Mouse (Mus musculus) left cerebral cortex, postnatal 10 days (tissue): ENCODE data around the gene Nbeal2. TPM values are rescaled to one million over a fixed set of nuclear protein-coding genes. Genes with fewer than 3 reads are reported as not detected.
A peak's percentile ranks its signal among the peaks of the same experiment; 100 is the strongest.

Experiments used
- DNase-seq, 2 experiments: peaks; one replicate each; pipeline ENCODE4 v3.0.0; 2021 to 2022; ENCODE audit warnings: low spot score in 2 of 2, mixed read lengths in 1 of 2; ENCODE audit errors: extremely low spot score in 1 of 2
- intact Hi-C: fragments of 180-260 bp; cut with DNase I; formaldehyde crosslinking; loops from one replicate; pipeline ENCODE4 v1.15.1; 2025
- total RNA-seq, 2 experiments: library from RNA; stranded (reverse); gene quantifications; 2 replicates each; pipeline ENCODE4 v1.2.3; 2021

The Nbeal2 gene
- total RNA-seq, 2 experiments from 2014 or later = 12.6 to 12.7 TPM

DNA sequence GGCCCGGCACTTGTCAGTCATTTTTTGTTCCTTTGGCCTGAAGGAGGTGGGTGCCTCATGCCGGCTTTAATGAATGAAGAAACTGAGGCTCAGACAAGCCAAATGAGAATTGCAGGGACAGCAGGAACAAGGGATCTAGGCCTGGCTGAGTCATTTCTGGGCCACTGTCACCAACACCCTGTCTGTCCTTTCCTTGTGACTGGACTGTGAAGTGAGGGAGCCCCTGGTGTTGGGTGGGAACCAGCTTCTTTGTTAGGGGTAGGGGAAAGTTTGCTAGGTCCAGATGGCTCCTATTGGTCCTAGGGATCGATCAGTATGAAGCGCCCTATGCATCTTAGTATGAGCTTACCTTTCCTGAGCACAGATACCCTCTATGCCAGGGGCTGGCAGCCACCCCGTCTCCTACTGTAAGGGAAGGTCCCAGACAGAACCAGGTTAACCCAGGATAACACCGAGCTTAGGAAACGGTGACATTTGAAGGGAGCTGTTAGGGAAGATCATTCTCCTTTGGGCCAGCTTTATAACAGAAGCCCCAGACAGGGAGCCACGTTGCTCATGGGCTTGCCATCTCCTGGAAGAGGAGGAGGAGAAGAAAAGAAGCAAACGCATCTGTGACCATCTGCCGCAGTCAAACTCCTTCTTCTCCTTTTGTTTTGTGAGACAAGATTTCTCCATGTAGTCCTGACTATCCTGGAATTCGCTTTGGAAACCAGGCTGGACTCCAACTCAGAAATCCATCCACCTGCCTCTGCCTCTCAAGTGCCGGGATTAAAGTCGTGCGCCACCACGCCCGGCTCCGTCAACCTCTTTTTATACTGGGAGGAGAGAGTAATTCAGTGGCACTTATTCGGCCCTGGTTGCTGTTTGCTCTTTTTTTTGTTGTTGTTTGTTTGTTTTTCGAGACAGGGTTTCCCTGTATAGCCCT, 1.0 kb upstream of the Nbeal2 start:
- intact Hi-C loops = no loop called here
- DNase-seq = no peak

DNA sequence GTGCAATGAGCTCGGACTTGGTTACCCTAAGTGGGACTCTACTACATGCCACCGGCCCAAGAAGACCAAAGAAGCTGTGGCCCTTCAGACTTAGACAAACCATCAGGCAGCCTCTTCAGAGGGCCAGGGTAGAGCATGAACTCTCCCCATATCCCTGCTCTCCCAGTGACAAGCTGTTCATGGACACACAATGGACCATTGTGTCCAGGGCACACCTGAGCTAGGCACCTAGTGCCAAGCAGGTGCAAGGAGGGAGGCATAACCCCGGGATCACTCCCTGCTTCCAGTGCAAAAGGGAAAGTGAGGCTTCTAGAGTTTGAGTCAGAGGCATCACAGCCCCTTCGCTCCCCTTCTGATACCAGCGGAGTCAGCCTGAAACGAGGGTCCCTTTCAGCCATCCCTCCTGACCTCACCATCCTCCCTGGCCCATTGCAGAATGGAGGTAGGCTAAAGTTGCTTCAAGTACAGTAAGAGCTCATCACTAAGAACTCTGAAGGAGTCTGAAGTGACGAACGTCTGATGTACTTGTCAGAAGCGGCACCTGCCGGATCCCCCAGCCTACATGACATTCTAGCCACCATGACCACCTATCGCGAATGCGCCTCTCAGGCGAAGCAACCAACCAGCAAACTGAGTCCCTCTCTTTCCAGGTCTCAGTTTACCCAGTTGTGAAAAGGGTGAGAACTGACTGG, 852 bp downstream of the Nbeal2 start:
- intact Hi-C loops = no loop called here
- no peak for DNase-seq

DNA sequence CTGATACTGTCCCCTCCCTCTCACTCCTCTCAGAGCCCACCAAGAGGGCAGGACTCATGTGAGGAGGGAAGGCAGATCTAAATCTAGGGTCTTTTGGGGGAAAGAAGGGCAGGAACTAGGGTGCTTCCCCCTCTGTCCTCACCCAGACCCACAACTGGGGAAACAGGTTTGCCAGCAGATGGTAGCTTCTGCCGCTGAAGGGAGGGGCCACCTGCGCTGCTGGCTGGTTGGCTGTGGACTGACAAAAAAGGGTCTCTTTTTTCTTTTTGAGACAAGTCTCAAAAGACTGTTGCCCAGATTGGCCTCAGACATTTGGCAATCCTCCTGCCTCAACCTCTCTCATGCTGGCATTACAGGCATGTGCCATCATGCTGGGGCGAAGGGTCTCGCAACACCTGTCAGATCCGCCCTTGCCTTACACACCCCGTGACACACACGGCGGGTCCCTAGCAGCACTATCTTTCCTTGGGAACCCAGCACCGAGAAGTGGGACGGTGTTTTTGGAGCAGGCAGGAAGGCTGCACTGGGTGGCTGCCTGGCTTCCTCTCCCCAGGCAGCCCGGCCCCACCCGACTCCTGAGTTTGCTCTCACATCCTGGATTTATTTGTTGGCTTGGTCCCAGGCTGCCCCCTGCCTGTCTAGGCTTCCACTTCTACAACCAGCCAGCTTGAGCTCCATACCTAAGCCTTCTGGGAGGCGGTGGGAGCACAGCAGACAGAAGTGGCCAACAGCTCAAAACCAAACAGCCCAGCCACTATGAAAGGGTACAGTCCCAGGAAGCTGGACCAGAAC, 1.8 kb downstream of the Nbeal2 start:
- intact Hi-C loops = no loop called here
- DNase-seq = peak in 1 of 2 experiments; percentile 84

DNA sequence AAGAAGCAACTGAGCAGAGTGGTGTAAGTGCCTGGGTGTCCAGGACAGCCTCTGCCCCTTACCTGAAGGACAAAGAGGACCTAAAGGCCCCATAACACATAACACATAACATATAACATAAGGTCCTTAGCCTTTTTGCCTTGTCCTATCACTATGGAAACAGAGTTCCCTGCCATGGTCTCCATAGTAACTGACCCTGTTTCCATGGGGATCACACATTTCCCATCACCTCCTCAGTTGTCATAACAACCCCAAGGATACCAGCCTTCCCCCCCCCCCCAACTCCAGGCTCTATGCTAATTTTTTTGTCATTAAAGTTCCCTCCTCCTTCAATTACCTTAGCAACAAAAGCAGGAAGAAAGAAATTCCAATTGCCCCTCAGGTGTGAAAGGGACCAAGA, 4.2 kb downstream of the Nbeal2 start:
- peak in 1 of 2 experiments; percentile 67 for DNase-seq
- intact Hi-C loops = loop anchor here (5.0 kb wide), 1 partner anchor 43 kb away; no protein-coding TSS in a partner anchor

DNA sequence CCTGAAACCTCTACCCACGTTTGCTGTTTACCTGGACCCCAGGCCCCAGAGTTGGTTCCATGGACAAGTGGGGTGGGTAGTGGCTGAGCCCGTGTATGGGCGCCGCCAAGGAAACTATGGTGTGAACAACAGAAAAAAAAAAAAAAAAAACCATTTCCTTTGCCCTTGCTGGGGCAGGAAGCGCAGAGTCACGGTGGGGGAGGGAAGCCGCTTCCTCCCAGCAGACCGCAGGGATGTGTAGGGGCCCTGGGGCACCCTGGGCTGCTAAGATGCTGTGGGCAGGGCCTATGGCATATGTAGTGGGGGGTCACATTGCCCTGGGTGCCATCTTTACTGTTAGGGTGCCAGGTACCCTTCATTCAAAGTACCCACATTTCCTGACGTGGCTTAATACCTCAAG, 8.7 kb downstream of the Nbeal2 start:
- intact Hi-C loops = loop anchor here (5.0 kb wide), 1 partner anchor 47 kb away; no protein-coding TSS in a partner anchor
- DNase-seq = peak in 1 of 2 experiments; percentile 48

DNA sequence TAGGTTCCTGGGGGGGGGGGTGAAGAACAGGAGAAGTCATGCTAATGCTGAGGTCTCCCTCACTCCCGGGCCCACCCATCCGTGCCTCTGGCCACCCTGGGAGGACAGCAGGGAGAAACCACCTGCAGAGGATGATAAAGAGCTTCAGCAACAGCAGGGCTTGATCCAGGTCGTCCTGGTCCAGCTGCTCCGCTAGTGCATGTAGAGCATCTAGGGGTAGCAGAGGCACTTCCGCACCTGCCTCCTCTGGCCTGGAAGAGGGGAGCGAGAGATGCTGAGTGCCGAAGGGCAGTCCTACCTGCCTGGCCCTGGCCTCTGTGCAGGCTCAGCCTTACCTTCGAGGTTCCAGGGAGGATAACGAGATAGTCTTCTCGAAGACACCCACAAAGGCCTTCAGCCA, 9.7 kb downstream of the Nbeal2 start:
- intact Hi-C loops = no loop called here
- no peak for DNase-seq

DNA sequence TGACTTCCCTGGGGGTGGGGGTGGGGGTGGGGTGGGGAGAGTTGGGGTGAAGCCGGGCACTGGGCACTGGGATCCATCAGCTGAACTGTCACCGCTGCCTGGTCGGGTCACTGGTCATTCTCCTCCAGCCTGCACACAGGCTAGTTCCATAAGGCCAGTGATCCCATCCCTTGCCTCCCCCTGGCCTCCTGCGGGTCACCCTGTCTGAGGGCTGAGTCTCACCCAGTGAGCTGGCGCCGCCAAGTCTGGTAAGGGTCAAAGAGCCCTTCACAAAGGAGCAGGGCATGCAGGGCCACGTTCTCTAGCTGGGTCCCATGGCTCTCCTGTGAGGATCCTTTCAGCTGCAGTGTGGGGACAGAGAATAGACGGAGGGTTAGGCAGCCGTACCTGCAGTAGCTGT, 10.2 kb downstream of the Nbeal2 start:
- no peak for DNase-seq

DNA sequence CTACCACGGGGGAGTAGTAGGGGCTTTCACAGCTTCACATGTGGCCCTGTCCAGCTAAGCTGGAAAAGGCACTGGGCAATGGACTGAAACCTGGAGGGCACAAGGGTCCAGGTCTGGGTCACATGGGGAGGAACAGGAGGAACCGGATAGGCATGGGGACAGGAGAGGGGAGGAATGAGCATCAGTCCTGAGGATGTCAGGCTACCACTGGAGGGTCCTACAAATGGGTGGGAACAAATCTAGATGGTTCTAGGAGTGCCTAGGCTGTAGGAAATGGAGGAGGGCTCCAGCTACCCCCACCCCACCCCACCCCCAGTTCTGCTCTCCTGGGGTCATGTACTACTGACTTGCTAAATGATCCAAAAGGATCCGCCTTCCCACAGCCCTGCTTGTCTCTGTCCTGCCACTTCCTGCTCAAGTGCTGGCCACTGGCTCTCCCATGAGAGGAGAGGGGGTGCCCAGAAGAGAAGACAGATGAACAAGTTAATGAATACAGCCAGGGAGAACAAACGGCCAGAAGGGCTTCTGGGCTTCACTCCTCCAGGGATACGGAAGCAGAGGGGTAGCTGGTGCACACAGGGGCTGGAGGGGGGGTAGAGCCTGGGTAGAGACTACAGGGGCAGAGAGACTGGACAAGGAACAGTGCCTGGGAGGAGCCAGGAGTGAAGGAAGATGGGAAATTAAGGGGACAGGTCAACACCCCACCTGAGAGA, 11.0 kb downstream of the Nbeal2 start:
- intact Hi-C loops = no loop called here
- no peak for DNase-seq

More for the DNA sequence above, 10.2 kb downstream of the Nbeal2 start:
- intact Hi-C loops = no loop called here

DNA sequence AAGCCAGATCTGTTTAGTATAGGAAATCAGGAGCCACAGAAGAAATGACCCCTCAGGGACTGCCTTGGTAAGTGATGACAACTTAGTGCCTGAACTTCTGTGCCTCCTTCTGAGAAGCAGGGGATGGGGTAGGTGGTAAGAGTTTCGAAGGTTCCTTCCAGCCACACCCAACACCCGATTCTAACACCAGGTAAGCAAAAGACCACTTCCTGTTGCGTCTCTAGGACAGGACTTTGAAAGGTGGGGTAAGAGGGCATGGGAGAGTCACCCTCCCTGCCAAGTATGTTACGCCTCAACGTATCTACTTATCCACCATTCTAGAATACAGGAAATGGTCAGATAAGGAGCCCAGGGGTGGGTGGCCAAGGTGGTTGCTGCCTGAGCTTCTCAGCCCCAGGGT, 13.0 kb downstream of the Nbeal2 start:
- intact Hi-C loops = no loop called here
- no peak for DNase-seq

DNA sequence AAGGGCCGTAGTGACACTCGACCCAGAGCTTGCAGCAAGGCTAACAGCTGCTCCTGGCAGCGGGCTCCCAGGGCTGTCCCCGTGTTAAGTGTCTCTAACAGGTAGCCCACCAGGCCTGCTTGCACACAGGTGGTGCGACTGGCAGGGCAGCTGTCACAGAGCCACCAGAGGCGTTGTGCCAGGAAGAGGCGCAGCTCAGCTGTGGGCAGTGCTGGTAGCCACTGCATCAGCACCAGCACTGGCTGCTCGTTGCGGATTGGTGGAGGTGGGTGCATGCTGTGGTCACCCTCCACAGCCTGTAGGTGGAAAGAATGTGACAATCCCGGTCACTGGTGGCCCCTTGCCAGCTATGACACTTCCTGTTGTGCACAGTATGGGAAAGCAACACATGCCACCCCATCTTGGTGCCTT, 15.3 kb downstream of the Nbeal2 start:
- DNase-seq = peak in 1 of 2 experiments; percentile 62
- intact Hi-C loops = loop anchor here (10.0 kb wide), 1 partner anchor 136 kb away; no protein-coding TSS in a partner anchor

DNA sequence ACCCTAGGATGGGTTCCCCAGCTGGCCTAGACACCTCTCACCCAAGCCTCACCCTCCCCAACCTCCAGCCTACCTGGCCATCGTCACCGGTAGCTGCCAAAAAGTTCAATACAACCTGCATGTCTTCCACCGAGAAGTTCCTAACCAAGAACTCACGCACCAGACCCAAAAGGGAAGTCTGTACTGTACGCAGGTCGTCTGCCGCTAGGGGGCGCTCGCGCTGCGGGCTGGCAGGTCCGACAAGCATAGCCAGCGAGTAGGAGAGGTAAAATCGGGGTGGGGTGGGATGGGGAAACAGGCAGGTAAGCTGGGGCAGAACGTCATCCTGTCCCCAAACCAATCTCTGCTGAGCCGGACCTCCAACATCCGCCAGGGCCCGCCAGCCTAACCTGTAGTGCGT, 18.7 kb downstream of the Nbeal2 start:
- intact Hi-C loops = loop anchor here (1.0 to 10.0 kb wide), 2 partner anchors 74 to 140 kb away; no protein-coding TSS in a partner anchor

DNA sequence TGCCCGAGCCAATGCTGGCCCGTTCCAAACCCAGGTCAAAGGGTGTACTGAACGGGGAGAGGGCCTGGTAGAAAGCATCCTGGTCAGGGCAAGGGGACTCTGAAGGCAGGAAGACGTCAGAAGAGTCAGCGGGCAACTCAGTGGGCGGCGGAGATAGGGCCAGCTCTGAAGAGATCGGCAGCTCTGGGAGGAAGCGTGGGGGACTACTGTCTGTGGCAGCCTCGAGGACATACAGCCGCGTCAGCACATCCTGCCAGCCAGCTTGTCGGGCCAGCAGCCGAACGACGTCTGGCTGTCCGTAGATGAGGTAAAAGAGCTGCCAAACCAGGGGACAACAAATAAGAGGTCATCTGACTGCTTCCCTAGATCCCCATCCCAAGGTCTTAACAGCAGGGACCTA, 20.1 kb downstream of the Nbeal2 start:
- intact Hi-C loops = loop anchor here (10.0 kb wide), 1 partner anchor 141 kb away; no protein-coding TSS in a partner anchor
- peak in 1 of 2 experiments; percentile 59 for DNase-seq

More for the DNA sequence above, 18.7 kb downstream of the Nbeal2 start:
- DNase-seq = peak; percentile 70 to 91

DNA sequence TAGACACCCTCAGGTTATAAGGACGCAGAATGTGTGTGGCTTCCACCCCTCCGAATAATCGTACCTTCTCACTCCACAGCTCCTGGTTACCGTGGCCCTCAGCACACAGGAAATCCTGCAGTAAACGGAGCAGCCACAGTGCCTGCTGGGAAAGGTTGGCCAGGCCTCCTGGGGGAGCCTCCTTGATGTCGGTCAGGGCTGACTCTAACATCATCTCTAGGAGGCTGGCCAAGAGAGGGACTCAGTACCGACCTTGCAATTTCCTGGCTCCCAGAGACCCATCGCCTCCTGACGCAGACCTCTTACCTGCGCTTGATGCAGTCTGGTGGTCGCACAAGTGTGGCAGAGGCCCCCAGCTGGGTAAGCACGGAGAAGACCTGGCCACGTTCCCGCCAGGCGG, 21.3 kb downstream of the Nbeal2 start:
- no peak for DNase-seq
- intact Hi-C loops = loop anchor here (10.0 kb wide), 1 partner anchor 142 kb away; no protein-coding TSS in a partner anchor

DNA sequence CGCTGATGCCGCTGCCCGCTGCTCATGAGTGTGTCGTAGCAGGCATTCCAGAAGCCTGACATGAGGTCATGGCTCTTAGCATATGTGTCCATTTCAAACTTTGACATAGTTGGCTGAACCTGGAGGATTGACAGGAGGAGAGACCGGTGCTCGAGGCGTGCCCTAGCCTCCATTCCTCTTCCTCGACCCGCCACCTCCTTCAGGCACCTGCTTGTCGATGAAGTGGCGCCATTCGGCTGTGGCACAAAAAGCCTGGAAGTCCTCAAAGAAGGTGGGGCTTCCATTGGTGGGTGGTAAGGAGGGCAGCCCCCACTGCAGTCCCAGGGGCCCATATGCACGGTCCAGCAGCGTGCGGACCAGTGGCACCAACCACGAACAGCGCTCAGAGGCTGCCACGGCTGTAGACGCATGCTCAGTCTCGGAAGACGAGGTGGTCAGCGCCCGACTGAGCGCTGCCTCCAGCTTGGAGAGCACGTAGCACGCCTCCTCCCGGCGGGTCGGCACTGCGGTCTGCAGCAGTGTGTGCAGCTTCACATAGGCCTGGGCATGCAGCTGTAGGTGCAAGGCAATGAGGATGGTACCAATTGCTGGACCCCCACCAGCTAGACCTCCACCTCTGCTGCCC, 22.2 kb downstream of the Nbeal2 start:
- DNase-seq = peak in 1 of 2 experiments; percentile 42
- intact Hi-C loops = loop anchor here (10.0 kb wide), 1 partner anchor 143 kb away; no protein-coding TSS in a partner anchor

DNA sequence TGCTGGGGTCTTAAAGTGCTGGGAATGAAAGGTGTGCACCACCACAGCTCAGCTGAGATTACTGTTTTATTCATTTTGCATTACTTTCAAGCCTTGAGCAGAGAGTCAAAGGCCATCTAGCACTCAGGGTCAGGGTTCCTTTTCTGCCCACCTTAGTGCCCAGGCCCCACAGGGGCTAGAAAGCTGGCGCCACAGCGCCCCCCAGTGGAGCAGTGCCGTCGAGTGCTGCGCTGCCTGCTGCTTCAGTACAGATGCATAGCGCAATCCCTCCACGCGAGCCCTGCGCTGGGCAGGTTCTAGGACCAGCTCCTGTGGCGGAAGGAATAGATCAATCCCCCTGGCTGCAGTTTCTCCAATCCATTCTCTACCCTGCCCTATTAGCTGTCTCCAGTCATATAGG, 22.8 kb downstream of the Nbeal2 start:
- intact Hi-C loops = loop anchor here (10.0 kb wide), 1 partner anchor 144 kb away; no protein-coding TSS in a partner anchor
- peak in 1 of 2 experiments; percentile 75 for DNase-seq

DNA sequence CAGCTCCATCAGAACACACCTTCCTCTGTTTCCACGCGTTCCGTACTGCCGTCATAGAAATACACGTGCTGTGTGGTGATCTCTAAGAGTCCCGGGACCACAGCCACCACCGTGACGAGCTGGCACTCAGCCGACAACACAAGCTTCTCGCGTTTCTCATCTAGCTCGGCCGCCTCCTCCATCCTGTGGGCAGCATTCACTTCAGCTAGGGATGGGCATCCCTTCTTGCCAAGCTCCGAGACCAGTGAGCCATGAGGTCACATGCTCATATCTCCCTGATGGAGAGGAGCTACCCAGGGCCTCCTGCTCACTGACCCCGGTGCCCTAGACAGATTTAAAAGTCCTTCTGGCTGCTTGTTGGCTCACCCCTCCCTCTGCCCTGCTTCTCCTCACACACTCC, 23.8 kb downstream of the Nbeal2 start:
- intact Hi-C loops = loop anchor here (10.0 kb wide), 1 partner anchor 145 kb away; no protein-coding TSS in a partner anchor
- DNase-seq = peak in 1 of 2 experiments; percentile 44

DNA sequence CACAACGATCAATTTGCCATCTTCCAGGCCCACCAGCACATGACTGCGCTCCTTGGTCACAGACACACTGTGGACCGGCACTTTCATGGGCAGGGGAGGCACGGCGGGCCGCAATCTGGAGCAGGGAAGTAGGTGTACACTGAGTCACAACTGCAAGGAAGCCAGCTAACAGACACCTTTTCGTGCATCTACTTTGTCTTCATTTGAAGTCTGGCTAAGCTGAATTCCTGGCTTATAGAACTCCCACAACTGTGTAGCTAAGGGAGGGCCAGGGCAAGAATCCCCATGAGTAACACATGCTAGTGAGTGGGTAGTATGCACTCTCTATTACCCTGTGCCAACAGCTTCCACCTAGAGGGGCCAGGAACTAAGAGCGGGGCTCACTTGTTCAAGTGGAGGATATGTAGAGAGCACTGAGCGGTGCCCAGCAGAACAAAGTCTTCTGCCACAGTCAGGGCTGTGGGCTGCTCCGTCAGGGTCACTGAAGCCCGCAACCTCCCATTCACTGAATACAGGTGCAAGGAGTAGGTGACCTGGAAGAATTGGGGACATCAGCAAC, 28.5 kb downstream of the Nbeal2 start:
- peak in 1 of 2 experiments; percentile 19 for DNase-seq

More for the DNA sequence above, 28.5 kb downstream of the Nbeal2 start:
- intact Hi-C loops = no loop called here
